Mouse (Mus musculus): Measurements from ENCODE around the gene Cdc6.

- TF ChIP-seq CTCF (IDR thresholded peaks at IDR 0.05; ENCODE audit: borderline replicate concordance, insufficient read depth, low read depth, low read length) (no peak), POLR2A (IDR thresholded peaks at IDR 0.05; ENCODE audit: borderline replicate concordance, insufficient read depth, low read length) (no peak)
Measured at GRCm38 (mm10) chr11:98941826-98942550, 34.4 kb downstream of the Cdc6 start.

All from cerebellum, adult 2 months (tissue).